Mouse (Mus musculus) embryo, embryonic 10 days (tissue): ENCODE data around the gene Usp40.
A peak's percentile ranks its signal among the peaks of the same experiment; 100 is the strongest.

Experiments
- DNase-seq: peaks from one replicate; pipeline ENCODE4 v3.0.0-alpha.2; 2015; ENCODE audit warnings: low spot score

The Usp40 gene

GRCm38 (mm10) chr1:87947681-87948091 is 60.7 kb downstream of the Usp40 start:
- DNase-seq: no peak

DNA sequence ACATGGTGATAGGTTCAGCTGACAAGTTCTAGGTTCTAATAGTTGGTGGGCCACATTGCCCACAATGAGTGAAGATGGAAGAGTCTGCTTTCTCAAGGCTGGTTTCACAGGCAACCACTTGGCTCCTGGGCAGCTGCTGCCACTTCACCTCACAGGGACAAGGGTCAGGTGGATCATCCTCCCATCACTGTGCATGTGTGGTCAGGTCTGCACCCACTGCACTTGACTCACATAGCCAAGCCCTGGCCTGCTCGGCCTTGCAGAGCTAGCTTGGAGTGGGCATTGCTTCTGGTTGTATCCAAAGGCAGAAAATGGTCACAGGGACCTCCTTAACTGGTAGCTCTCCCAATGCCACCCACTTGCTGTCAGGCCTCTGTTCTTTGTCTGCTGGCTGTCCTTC is 66.6 kb downstream of the Usp40 start:
- DNase-seq: no peak

- DNase-seq: peak; percentile 29
Measured at GRCm38 (mm10) chr1:87936516-87936915, 71.8 kb downstream of the Usp40 start.

DNA sequence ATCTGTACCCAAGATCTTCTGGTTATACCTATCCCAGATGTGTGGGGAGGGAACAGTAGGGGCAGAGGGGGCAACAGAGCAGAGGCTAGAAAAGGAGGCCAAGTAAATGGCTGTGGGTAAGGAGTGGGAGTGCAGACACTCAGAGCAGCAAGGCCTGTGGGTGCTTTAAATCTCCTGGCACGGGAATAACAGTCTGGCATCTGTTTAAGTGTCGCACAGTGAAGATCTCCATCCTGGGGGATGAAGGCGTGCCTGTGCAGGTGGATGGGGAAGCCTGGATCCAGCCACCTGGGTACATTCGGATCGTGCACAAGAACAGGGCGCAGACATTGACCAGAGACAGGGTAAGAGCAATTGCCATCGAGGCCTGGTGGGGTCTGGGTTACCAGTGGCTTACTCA is 72.3 kb downstream of the Usp40 start:
- no peak for DNase-seq

- no peak for DNase-seq
Measured at GRCm38 (mm10) chr1:87935546-87935945, 72.8 kb downstream of the Usp40 start.

DNA sequence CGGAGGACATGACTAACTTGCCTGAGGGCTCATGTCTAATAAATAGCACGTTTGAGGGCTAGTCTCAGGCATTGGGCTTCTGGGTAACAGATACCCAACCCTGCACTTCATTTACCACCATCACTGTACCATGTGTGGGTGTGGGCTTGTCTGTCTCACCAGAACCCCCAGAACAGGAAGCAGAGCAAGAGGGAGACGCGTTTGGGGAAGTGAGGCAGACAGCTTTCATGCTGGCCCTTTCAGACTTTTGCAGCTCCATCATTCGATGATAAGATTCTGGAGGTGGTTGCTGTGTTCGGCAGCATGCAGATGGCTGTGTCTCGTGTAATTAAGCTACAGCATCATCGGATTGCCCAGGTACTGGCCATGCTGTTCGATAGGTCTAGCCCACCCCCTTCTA is 73.3 kb downstream of the Usp40 start:
- DNase-seq: no peak

GRCm38 (mm10) chr1:87933051-87933450 is 75.3 kb downstream of the Usp40 start:
- no peak for DNase-seq

DNA sequence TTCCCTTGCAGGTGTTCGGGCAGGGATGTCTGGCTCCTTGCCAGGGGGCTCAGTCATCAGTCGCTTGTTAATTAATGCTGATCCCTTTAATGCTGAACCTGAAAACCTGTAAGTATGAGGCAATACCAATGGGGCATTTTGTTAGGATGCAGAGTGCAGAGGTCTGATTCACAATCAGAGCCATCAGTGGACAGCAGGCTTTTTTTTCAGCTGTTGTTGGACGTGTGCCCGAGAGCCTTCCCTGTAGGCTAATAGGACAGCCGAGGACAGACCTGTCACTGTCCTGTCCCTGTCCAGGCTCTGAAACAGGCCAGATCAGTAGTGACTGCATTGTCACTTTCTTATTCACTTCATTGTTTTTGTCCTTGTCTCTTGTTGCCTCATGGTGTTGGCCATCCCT is 78.6 kb downstream of the Usp40 start:
- no peak for DNase-seq

- no peak for DNase-seq
Measured at GRCm38 (mm10) chr1:87924888-87925287, 83.5 kb downstream of the Usp40 start.

- DNase-seq: peak; percentile 37
Measured at GRCm38 (mm10) chr1:87922666-87923065, 85.7 kb downstream of the Usp40 start.

DNA sequence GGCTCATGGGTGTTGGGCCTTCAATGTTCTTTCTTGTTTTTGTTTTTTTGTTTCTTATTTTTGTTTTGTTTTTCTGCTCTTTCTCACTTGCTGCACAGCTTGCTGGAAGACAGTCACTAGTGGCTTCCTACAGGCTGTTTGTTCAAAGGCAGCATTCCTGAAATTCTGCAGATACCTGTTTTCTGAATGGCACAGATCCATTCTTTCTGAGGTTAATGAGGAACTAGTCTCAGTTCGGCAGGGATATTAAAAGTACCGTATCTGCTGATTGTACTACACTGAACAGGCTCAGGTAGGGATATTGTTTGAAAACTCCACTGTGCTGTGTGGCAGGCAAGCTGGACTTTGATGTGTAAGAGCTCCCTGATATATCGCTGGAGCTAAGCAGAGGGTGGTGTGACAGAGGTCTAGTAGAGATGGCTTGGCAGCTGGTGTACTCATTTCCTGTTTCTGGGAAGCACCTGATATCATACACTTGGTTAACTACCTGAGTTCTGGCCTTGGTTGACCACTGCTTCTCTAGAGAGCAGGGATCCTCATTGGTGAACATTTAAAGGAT is 88.2 kb downstream of the Usp40 start:
- DNase-seq: no peak

DNA sequence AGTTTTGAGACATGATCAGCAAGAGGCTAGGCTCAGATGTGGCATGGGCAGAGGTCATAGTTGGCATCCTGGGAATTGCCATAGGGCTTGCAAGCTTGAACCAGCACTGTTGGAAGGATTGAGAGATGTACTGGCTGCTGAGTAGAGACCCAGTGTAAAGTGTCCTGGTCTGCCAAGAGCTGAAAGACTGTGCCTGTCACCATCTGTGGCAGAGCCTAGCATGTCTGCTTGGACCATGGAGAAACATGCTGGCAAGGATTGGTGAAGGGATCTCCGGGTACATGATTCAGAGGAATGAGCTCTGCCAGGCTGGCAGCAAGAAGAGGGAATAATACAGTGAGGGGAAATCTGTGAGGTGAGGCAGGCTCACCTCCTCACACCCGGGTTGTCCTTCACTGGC is 90.3 kb downstream of the Usp40 start:
- DNase-seq: no peak

DNA sequence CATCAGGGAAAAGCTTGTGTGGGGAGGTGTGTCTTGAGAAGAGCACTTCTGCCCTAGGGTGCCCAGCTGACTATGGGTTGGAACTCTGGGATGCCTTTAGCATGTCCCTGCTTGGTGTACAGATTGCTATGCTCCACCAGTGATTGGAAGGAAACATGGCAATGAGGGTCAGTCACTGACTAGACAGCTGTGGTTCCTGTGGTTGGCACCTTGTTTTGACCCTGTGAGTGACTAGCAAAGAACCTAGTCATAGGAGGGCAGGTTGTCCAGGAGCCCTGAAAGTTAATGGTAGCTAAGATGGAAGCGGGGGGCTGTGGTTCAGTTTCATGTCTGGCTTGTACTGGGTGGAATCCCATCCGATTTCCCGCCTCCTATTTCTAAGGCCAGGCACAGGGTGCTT is 91.0 kb downstream of the Usp40 start:
- no peak for DNase-seq

DNA sequence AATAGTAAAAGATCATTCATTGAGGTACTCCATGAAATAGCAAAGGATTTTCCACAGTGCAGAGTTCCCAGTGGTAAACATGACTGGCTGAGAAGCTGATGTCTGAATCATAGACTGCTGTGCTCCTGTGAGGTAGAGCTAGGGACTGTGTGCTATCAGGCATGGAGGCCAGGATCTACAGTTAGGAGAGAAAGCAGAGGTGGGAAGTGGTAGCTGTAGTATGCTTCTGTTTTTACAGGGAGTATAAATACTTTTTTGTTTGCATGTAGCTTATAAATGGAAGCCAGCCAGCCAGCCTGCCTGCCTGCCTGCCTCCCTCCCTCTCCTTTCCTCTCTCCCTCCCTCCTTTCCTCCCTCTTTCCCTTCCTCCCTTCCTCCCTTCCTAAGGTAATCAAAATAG is 95.0 kb downstream of the Usp40 start:
- DNase-seq: no peak

GRCm38 (mm10) chr1:87910428-87910827 is 97.9 kb downstream of the Usp40 start:
- no peak for DNase-seq

DNA sequence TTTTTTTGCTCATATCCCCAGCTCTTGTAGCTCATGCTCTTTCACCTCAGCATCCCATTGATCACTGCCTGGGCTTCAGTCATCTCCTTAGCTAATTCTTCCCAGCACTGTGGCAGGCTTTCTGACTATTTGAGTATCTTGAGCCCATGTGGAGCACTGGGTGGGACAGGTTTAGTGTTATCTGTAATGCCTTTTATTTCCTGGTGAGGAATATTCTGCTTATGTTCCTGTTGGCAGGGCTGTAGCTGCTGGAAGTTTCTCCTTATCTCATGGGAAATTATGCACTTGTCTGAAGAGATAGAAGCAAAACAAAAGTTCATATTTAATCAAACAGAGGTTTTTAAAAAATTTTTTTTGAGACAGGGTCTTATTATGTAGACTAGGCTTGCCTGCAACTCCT is 98.8 kb downstream of the Usp40 start:
- DNase-seq: no peak

GRCm38 (mm10) chr1:87908736-87909135 is 99.6 kb downstream of the Usp40 start:
- no peak for DNase-seq

- no peak for DNase-seq
Measured at GRCm38 (mm10) chr1:87908006-87908405, 100.3 kb downstream of the Usp40 start.

GRCm38 (mm10) chr1:87906361-87906956 is 101.9 kb downstream of the Usp40 start:
- no peak for DNase-seq

- DNase-seq: no peak
Measured at GRCm38 (mm10) chr1:87902186-87902585, 106.2 kb downstream of the Usp40 start.

GRCm38 (mm10) chr1:87900979-87901378 is 107.4 kb downstream of the Usp40 start:
- no peak for DNase-seq

DNA sequence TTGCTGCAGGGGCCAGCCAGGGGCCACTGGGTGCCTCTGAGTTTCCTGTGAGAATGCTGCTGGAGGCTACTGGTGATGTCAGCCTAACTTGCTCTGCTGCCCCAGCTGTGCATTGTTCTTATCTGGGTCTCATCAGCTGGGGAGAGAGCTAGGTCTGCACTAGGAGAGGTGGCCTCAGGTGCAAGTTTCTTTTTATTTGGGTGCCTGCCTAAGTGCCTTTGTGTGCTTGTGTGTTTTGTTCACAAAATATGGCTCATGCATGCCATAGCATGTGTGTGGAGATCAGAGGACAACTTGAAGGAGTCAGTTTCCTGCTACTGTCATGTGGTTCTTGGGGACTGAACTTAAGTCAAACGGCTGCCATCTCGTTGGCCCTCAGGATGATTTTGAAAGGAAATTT is 108.7 kb downstream of the Usp40 start:
- DNase-seq: no peak

GRCm38 (mm10) chr1:87896921-87897320 is 111.4 kb downstream of the Usp40 start:
- DNase-seq: no peak
